Mouse (Mus musculus) heart, postnatal 0 days (tissue): ENCODE results near the gene Dnase2a. TPM values are rescaled to one million over a fixed set of nuclear protein-coding genes. Genes with fewer than 3 reads are reported as not detected.
A peak's percentile ranks its signal among the peaks of the same experiment; 100 is the strongest.

Experiments
- ATAC-seq: fragments of 200-750 bp; cut with Nextera tagmentation; 2 replicates; pipeline ENCODE4 v1.8.0; 2017; ENCODE audit warnings: low read depth, moderate number of reproducible peaks, moderate library complexity; ENCODE audit not compliant: insufficient read depth
- DNase-seq: peaks from one replicate; pipeline ENCODE4 v3.0.0-alpha.2; 2016; ENCODE audit warnings: low spot score
- H3K27ac ChIP-seq: fragments of 300-500 bp; sonication (generic); 2 replicates; pipeline ENCODE4 v1.5.1; 2014; ENCODE audit warnings: low read depth, mild to moderate bottlenecking
- H3K27me3 ChIP-seq: fragments of 300-500 bp; sonication (generic); 2 replicates; pipeline ENCODE4 v1.6.1; 2014; ENCODE audit warnings: low read length, mixed read lengths; ENCODE audit not compliant: control insufficient read depth, insufficient read depth
- H3K36me3 ChIP-seq: fragments of 300-500 bp; sonication (generic); replicated peaks from 2 replicates; pipeline ENCODE4 v1.6.1; 2014; ENCODE audit warnings: low read length, mixed read lengths; ENCODE audit not compliant: control insufficient read depth, insufficient read depth
- H3K4me1 ChIP-seq: fragments of 300-500 bp; sonication (generic); 2 replicates; pipeline ENCODE4 v1.6.1; 2014; ENCODE audit warnings: antibody characterized with exemption; ENCODE audit not compliant: control insufficient read depth, insufficient read depth
- H3K4me2 ChIP-seq: fragments of 300-500 bp; sonication (generic); 2 replicates; pipeline ENCODE4 v1.6.1; 2014; ENCODE audit warnings: low read depth, mild to moderate bottlenecking, low read length, moderate library complexity
- H3K4me3 ChIP-seq: fragments of 300-500 bp; sonication (generic); 2 replicates; pipeline ENCODE4 v1.5.1; 2014; ENCODE audit warnings: low read depth, low read length
- H3K9ac ChIP-seq: fragments of 300-500 bp; sonication (generic); replicated peaks from 2 replicates; pipeline ENCODE4 v1.6.1; 2014; ENCODE audit warnings: low read depth, low read length, mixed read lengths
- H3K9me3 ChIP-seq: fragments of 300-500 bp; sonication (generic); replicated peaks from 2 replicates; pipeline ENCODE4 v1.6.1; 2016; ENCODE audit warnings: low read length; ENCODE audit not compliant: control insufficient read depth
- CTCF ChIP-seq: IDR thresholded peaks from 2 replicates; pipeline ENCODE4 v1.5.1; 2016; ENCODE audit warnings: antibody characterized with exemption, control low read depth, low read depth
- EP300 ChIP-seq: IDR thresholded peaks from 2 replicates; pipeline ENCODE4 v1.6.1; 2016; ENCODE audit warnings: antibody characterized with exemption, low read depth
- WGBS: fragments of 180-500 bp; shearing (Covaris S2); extraction: QIAGEN DNeasy Blood & Tissue Kit; methylation state at CpG from one replicate; pipeline ENCODE4 v1.1.7; 2014; 5-methylcytosine and 5-hydroxymethylcytosine counted together
- polyA plus RNA-seq: library from polyadenylated mRNA; unstranded; fragments of >200 nt; fragmentation: Nextera tagmentation; extraction: Ambion mirVana; gene quantifications from 2 replicates; pipeline ENCODE4 v1.2.1, GENCODE M21; 2015
- total RNA-seq: library from RNA; depleted of rRNA; stranded (reverse); fragments of >200 nt; gene quantifications from 2 replicates; pipeline ENCODE4 v1.2.3, GENCODE M21; 2014; ENCODE audit warnings: low replicate concordance

The Dnase2a gene
- total and polyA plus RNA-seq, 2 experiments from 2014 or later: 4.6 to 11.0 TPM

- Histone ChIP-seq H3K4me2 (no peak overlapping the region), H3K4me1 (0 out of 2 replicates have a peak, but pooled peaks cover 6% of the 10 kb centered on the region), H3K27ac (no peak overlapping the region), H3K4me3 (no peak overlapping the region), H3K36me3 (no peaks in the 10 kb centered on the region), H3K27me3 (peaks cover 68% of the 10 kb centered on the region), H3K9me3 (no peaks in the 10 kb centered on the region), H3K9ac (no peak overlapping the region)
- TF ChIP-seq EP300 (no peak), CTCF (no peak)
- DNase-seq (no peak), ATAC-seq (no peak)
- 57% methylated on average over 13 of the region's 13 CpGs for WGBS
Measured at GRCm38 (mm10) chr8:84937620-84938485, 29.5 kb downstream of the Dnase2a start.

- H3K27me3 ChIP-seq: peaks cover 63% of the 10 kb centered on the region
- WGBS: 22% methylated on average over 4 of the region's 4 CpGs
- DNase-seq: no peak
- no peak overlapping the region for H3K27ac ChIP-seq
- H3K9ac ChIP-seq: no peak overlapping the region
- no peak for TF ChIP-seq CTCF
- H3K4me3 ChIP-seq: no peak overlapping the region
- H3K4me1 ChIP-seq: 0 out of 2 replicates have a peak, but pooled peaks cover 5% of the 10 kb centered on the region
- H3K9me3 ChIP-seq: no peaks in the 10 kb centered on the region
- ATAC-seq: no peak
- H3K36me3 ChIP-seq: no peaks in the 10 kb centered on the region
- no peak overlapping the region for H3K4me2 ChIP-seq
Measured at GRCm38 (mm10) chr8:84943699-84944098, 35.3 kb downstream of the Dnase2a start.

GRCm38 (mm10) chr8:84944478-84945160 lies 36.3 kb downstream of the Dnase2a start:
- DNase-seq: no peak
- TF ChIP-seq EP300 (no peak), CTCF (no peak)
- H3K4me3 ChIP-seq: peak overlapping the region; percentile 8; the same call in 1 of the 2 replicates
- no peaks in the 10 kb centered on the region for H3K36me3 ChIP-seq
- H3K4me2 ChIP-seq: no peak overlapping the region
- H3K4me1 ChIP-seq: 0 out of 2 replicates have a peak, but pooled peaks cover 5% of the 10 kb centered on the region
- no peak for ATAC-seq
- H3K27ac ChIP-seq: no peak overlapping the region
- peaks cover 56% of the 10 kb centered on the region for H3K27me3 ChIP-seq
- WGBS: 3% methylated on average over 26 of the region's 26 CpGs
- no peaks in the 10 kb centered on the region for H3K9me3 ChIP-seq
- H3K9ac ChIP-seq: no peak overlapping the region

GRCm38 (mm10) chr8:84945235-84945632 lies 36.9 kb downstream of the Dnase2a start:
- no peak overlapping the region for H3K4me2 ChIP-seq
- H3K4me1 ChIP-seq: 0 out of 2 replicates have a peak, but pooled peaks cover 5% of the 10 kb centered on the region
- no peak overlapping the region for H3K27ac ChIP-seq
- peaks cover 62% of the 10 kb centered on the region for H3K27me3 ChIP-seq
- H3K9ac ChIP-seq: no peak overlapping the region
- DNase-seq: no peak
- H3K36me3 ChIP-seq: no peaks in the 10 kb centered on the region
- H3K9me3 ChIP-seq: no peaks in the 10 kb centered on the region
- 11% methylated on average over 11 of the region's 11 CpGs for WGBS
- TF ChIP-seq EP300: no peak
- no peak for TF ChIP-seq CTCF
- no peak overlapping the region; the same call in 1 of the 2 replicates for H3K4me3 ChIP-seq
- ATAC-seq: no peak

GRCm38 (mm10) chr8:84945633-84946527 lies 37.5 kb downstream of the Dnase2a start:
- WGBS: 1% methylated on average over 54 of the region's 67 CpGs
- TF ChIP-seq EP300: no peak
- TF ChIP-seq CTCF: no peak
- Histone ChIP-seq H3K36me3 (no peaks in the 10 kb centered on the region), H3K9ac (no peak overlapping the region), H3K9me3 (no peaks in the 10 kb centered on the region), H3K4me2 (peak overlapping the region; percentile 57), H3K27ac (no peak overlapping the region), H3K27me3 (peaks cover 68% of the 10 kb centered on the region), H3K4me3 (peak overlapping the region; percentile 43), H3K4me1 (0 out of 2 replicates have a peak, but pooled peaks cover 5% of the 10 kb centered on the region)
- DNase-seq (no peak), ATAC-seq (no peak)
